Mouse (Mus musculus) lung, embryonic 16.5 days (tissue): ENCODE results near the gene Gm20831. TPM values are rescaled to one million over a fixed set of nuclear protein-coding genes. Genes with fewer than 3 reads are reported as not detected.
"Not testable (repeated sequence)": the region's sequence is repeated elsewhere in the genome, so short reads cannot be mapped to it uniquely, and the experiment has no call there.

Experiments used
- ATAC-seq: fragments of 200-750 bp; cut with Nextera tagmentation; 2 replicates; pipeline ENCODE4 v1.8.0; 2017; ENCODE audit warnings: low read depth, mild to moderate bottlenecking, moderate library complexity
- H3K27ac ChIP-seq: fragments of 300-500 bp; sonication (generic); 2 replicates; pipeline ENCODE4 v1.5.1; 2014; ENCODE audit warnings: mild to moderate bottlenecking, control low read depth, low read length
- H3K27me3 ChIP-seq: fragments of 300-500 bp; sonication (generic); 2 replicates; pipeline ENCODE4 v1.6.1; 2014; ENCODE audit warnings: low read depth, low read length, mixed read lengths; ENCODE audit not compliant: control insufficient read depth, insufficient read depth
- H3K36me3 ChIP-seq: fragments of 300-500 bp; sonication (generic); 2 replicates; pipeline ENCODE4 v1.6.1; 2014; ENCODE audit warnings: low read length; ENCODE audit not compliant: control insufficient read depth, insufficient read depth
- H3K4me1 ChIP-seq: fragments of 300-500 bp; sonication (generic); replicated peaks from 2 replicates; pipeline ENCODE4 v1.6.1; 2014; ENCODE audit warnings: low read length, mixed read lengths; ENCODE audit not compliant: control insufficient read depth, insufficient read depth
- H3K4me2 ChIP-seq: fragments of 300-500 bp; sonication (generic); 2 replicates; pipeline ENCODE4 v1.6.1; 2014; ENCODE audit warnings: low read depth, low read length, control low read depth
- H3K4me3 ChIP-seq: fragments of 300-500 bp; sonication (generic); 2 replicates; pipeline ENCODE4 v1.5.1; 2014; ENCODE audit warnings: mild to moderate bottlenecking, low read length, control low read depth
- H3K9ac ChIP-seq: fragments of 300-500 bp; sonication (generic); 2 replicates; pipeline ENCODE4 v1.6.1; 2014; ENCODE audit warnings: low read length, control low read depth
- H3K9me3 ChIP-seq: fragments of 300-500 bp; sonication (generic); 2 replicates; pipeline ENCODE4 v1.6.1; 2016; ENCODE audit warnings: low read length; ENCODE audit not compliant: control insufficient read depth
- WGBS: fragments of 180-500 bp; shearing (Covaris S2); extraction: QIAGEN DNeasy Blood & Tissue Kit; methylation state at CpG from one replicate; pipeline ENCODE4 v1.1.7; 2014; 5-methylcytosine and 5-hydroxymethylcytosine counted together
- polyA plus RNA-seq: library from polyadenylated mRNA; unstranded; fragments of >200 nt; fragmentation: Nextera tagmentation; extraction: Ambion mirVana; gene quantifications from 2 replicates; pipeline ENCODE4 v1.2.1, GENCODE M21; 2015

Gm20831 gene
- not detected in 2 replicates for polyA plus RNA-seq

DNA sequence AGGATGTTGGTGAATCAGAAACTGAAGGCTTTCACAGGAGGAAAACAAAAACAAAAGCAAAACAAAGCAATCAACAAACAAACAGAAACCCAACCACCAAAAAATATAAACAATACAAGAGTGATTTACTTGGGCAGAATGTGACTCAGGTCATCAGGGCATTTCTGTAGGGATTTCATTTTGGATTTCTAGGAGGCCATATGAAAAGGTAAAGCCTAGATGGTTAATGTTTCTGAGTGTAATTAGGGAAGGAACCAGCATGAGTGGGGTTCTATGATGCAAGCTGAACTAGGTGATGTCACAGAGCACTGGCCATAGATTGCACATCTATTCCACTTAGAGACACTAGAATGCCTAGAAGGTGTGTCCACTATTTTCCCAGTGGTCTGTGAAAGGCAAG, at the start of gene Gm20831, which contains the start of gene Gm20772:
Gene Gm20831 (plus strand): TSS at position 301 of the 400 bp plus-strand sequence.
Gene Gm20772 (plus strand): TSS at position 301 of the 400 bp plus-strand sequence.
- not testable (repeated sequence) for ATAC-seq, H3K4me2 ChIP-seq, H3K27me3 ChIP-seq, H3K4me1 ChIP-seq, H3K4me3 ChIP-seq, H3K9me3 ChIP-seq, H3K36me3 ChIP-seq, H3K27ac ChIP-seq, H3K9ac ChIP-seq

DNA sequence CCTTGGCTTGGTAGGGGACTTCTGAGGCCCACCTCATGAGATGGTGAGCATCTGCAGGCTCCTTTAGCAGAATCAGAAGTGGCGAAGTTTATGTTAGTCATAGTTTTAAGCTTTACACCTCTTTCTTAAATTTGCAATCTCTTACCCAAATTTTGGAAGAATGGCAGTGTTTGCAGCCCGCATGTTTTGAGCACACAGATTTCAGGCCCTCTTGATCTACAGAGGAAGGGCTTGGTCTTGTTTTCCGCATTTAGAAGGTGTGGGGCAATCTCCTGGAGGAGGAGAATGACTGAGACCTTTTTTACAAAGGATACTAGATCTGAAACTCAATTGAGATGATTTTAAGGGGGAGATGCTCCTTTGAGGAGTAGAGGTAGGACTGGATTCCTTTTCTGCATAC, 28.4 kb upstream of the Gm20831 start, which contains the start of gene Gm21904:
Gene Gm21904 (minus strand): TSS at position 101 of the 400 bp plus-strand sequence.
- H3K4me1 ChIP-seq, H3K27ac ChIP-seq, H3K4me2 ChIP-seq, H3K9ac ChIP-seq, H3K36me3 ChIP-seq, H3K9me3 ChIP-seq, ATAC-seq, H3K27me3 ChIP-seq, H3K4me3 ChIP-seq: not testable (repeated sequence)
- no CpG with 5 or more reads among the region's 3 CpGs for WGBS

DNA sequence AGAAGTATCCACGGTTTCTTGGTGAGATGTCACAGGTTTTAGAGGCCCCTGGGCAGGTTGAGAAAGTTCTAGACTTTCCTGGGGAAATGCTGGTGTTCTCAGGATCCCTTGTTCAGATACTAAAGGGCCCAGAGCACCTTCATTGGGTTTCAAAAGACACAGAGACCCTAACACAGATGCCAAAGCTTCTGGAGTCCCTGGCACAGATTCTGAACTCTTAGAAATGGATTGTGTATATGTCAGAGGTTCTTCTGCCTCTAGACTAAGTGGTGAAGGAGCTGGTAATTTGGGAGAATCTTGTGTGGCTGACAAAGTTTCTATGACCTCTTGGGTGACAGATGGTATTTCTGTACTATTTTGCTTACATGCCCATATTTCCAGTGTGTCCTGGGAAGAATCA, 62.7 kb downstream of the Gm20831 start, which contains the start of gene Srsy:
Gene Srsy (minus strand): TSS at position 101 of the 400 bp plus-strand sequence.
- not testable (repeated sequence) for H3K27me3 ChIP-seq, H3K36me3 ChIP-seq, H3K4me2 ChIP-seq, H3K4me1 ChIP-seq, H3K4me3 ChIP-seq, ATAC-seq, H3K27ac ChIP-seq, H3K9ac ChIP-seq, H3K9me3 ChIP-seq
- no CpG with 5 or more reads among the region's 1 CpGs for WGBS

Other genes with a start within 250 kb of the Gm20831 start
- gene Gm21904, start 28.5 kb upstream of the Gm20831 start, polyA plus RNA-seq = not detected in 2 replicates
- gene Gm20772, start within 50 bp of the Gm20831 start, polyA plus RNA-seq = not detected in 2 replicates
- not detected in 2 replicates for gene Srsy, start 62.6 kb downstream of the Gm20831 start, polyA plus RNA-seq
- not detected in 2 replicates for gene Gm21764, start 187.1 kb downstream of the Gm20831 start, polyA plus RNA-seq
- gene Ssty1, start 214.4 kb downstream of the Gm20831 start, polyA plus RNA-seq = not detected in 2 replicates